In the genomic region with DNA sequence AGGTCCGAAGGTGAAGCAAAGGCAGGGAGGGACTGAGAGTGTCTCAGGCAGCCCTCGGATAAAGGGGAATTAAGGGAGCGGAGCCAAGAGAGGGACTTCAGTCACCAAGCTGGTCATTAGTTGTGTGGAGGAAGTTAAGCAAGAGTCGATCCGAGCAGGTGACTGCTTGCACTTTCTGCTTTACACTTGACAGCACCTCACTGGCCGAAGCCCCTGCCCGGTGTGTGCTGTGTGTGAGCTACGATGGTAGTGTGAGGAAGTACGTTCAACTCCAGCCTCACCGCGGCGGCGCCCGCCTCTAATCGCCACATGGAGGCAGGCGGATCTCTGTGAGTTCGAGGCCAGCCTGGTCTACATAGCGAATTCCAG, we compare ENCODE assay signal across 8 mouse cellular contexts. TPM values are rescaled to one million over a fixed set of nuclear protein-coding genes. Genes with fewer than 3 reads are reported as not detected.
DNase-seq lines count a peak whose midpoint lies in the region; ATAC-seq and TF ChIP-seq lines count a peak whose summit lies in the region.

No protein-coding gene starts in this region.

- H3K27me3 ChIP-seq in erythroblast, embryonic 14.5 days (ENCODE audit: control insufficient read depth) = no peaks in the 10 kb centered on the region
- no peaks in the 10 kb centered on the region for H3K27me3 ChIP-seq in testis, adult 2 months (ENCODE audit: control insufficient read depth, insufficient read depth, low read length)
- no peaks in the 10 kb centered on the region for H3K27me3 ChIP-seq in hindbrain, postnatal 0 days (ENCODE audit: insufficient read depth, low read length)
- no peaks in the 10 kb centered on the region for H3K27me3 ChIP-seq in midbrain, embryonic 10.5 days (ENCODE audit: low read depth, poor library complexity, severe bottlenecking)

- peak overlapping the region; percentile 83 for H3K4me3 ChIP-seq in erythroblast, embryonic 14.5 days (replicated peaks)
- peak overlapping the region; percentile 94 for H3K4me3 ChIP-seq in testis, adult 2 months (ENCODE audit: control insufficient read depth, low read depth, low read length)
- H3K4me3 ChIP-seq in hindbrain, postnatal 0 days (ENCODE audit: low read length) = peak overlapping the region; percentile 53
- H3K4me3 ChIP-seq in midbrain, embryonic 10.5 days = peak overlapping the region; percentile 76

- ATAC-seq in erythroblast, adult 5-6 weeks (replicated peaks; ENCODE audit: low FRiP score, poor library complexity, severe bottlenecking) = no peak
- no peak for ATAC-seq in hindbrain, postnatal 0 days

- H3K9me3 ChIP-seq in erythroblast, embryonic 14.5 days (ENCODE audit: control insufficient read depth, low read length) = no peaks in the 10 kb centered on the region
- H3K9me3 ChIP-seq in hindbrain, postnatal 0 days (ENCODE audit: low read length) = no peaks in the 10 kb centered on the region
- H3K9me3 ChIP-seq in midbrain, embryonic 10.5 days (replicated peaks) = no peaks in the 10 kb centered on the region

- peaks cover under 1% of the 10 kb centered on the region for H3K36me3 ChIP-seq in erythroblast, embryonic 14.5 days (ENCODE audit: control insufficient read depth)
- H3K36me3 ChIP-seq in testis, adult 2 months (ENCODE audit: control insufficient read depth, insufficient read depth, low read length) = no peaks in the 10 kb centered on the region
- no peaks in the 10 kb centered on the region for H3K36me3 ChIP-seq in hindbrain, postnatal 0 days (ENCODE audit: insufficient read depth, low read length)
- 0 out of 2 replicates have a peak, but pooled peaks cover 3% of the 10 kb centered on the region for H3K36me3 ChIP-seq in midbrain, embryonic 10.5 days

- no peak for DNase-seq in testis, postnatal 14 days (ENCODE audit: low spot score)
- no peak for DNase-seq in hindbrain, postnatal 0 days (ENCODE audit: low spot score)
- DNase-seq in midbrain, embryonic 10.5 days (ENCODE audit: low spot score) = no peak
- peak; percentile 75 for DNase-seq in thymus, postnatal 4 days
- no peak for DNase-seq in adrenal gland, adult (ENCODE audit: inconsistent age in 2 of 2, low spot score in 1 of 2)

- H3K4me1 ChIP-seq in erythroblast, embryonic 14.5 days (ENCODE audit: control insufficient read depth) = peaks cover 34% of the 10 kb centered on the region
- peaks cover 5% of the 10 kb centered on the region for H3K4me1 ChIP-seq in testis, adult 2 months (ENCODE audit: control insufficient read depth, insufficient read depth, low read length)
- H3K4me1 ChIP-seq in hindbrain, postnatal 0 days (ENCODE audit: insufficient read depth, low read length) = peaks cover 14% of the 10 kb centered on the region
- peaks cover 23% of the 10 kb centered on the region for H3K4me1 ChIP-seq in midbrain, embryonic 10.5 days

- H3K9ac ChIP-seq in hindbrain, postnatal 0 days (replicated peaks; ENCODE audit: low read length) = peak overlapping the region; percentile 55

- under 1% methylated on average over 18 of the region's 18 CpGs for WGBS in hindbrain, postnatal 0 days
- 0% methylated on average over 18 of the region's 18 CpGs for WGBS in midbrain, embryonic 10.5 days

- TF ChIP-seq POLR2A in testis, adult 2 months (IDR thresholded peaks at IDR 0.05; ENCODE audit: control insufficient read depth, low read depth, low read length) = no peak

- TF ChIP-seq CTCF in testis, adult 2 months (IDR thresholded peaks at IDR 0.05; ENCODE audit: control insufficient read depth, insufficient read depth, insufficient replicate concordance, low read depth, low read length) = no peak
- no peak for TF ChIP-seq CTCF in hindbrain, postnatal 0 days (IDR thresholded peaks at IDR 0.05; ENCODE audit: low read depth)

- peak overlapping the region; percentile 72 for H3K4me2 ChIP-seq in hindbrain, postnatal 0 days (ENCODE audit: low read depth, low read length)

- H3K27ac ChIP-seq in testis, adult 2 months (ENCODE audit: control insufficient read depth, insufficient read depth, low read depth, low read length) = peak overlapping the region; percentile 51
- H3K27ac ChIP-seq in hindbrain, postnatal 0 days = peak overlapping the region; percentile 90
- H3K27ac ChIP-seq in midbrain, embryonic 10.5 days (replicated peaks) = peak overlapping the region; percentile 98

RNA-seq across cellular contexts. Expression of gene Atf7, which starts 0.4 kb away (rescaled TPM):
- 0.72 and 1.1 TPM in 2 replicates for polyA plus RNA-seq in erythroblast, embryonic 14.5 days (2012)
- total RNA-seq in erythroblast, adult 5-6 weeks (2015; ENCODE audit: low replicate concordance) = 43.9 and 44.4 TPM in 2 replicates
- total RNA-seq in erythroblast, adult 5-6 weeks (2017; ENCODE audit: low replicate concordance) = 19.9 and 21.7 TPM in 2 replicates
- polyA plus RNA-seq in testis, adult 2 months (2012; rRNA removed) = 33.9 and 42.9 TPM in 2 replicates
- total RNA-seq in hindbrain, postnatal 0 days (2014; rRNA removed) = 8.6 and 15.0 TPM in 2 replicates
- 12.5 and 13.5 TPM in 2 replicates for polyA plus RNA-seq in hindbrain, postnatal 0 days (2015; fragmentation: Nextera tagmentation; extraction: Ambion mirVana)
- 14.9 and 21.8 TPM in 2 replicates for polyA plus RNA-seq in midbrain, embryonic 10.5 days (2016; fragmentation: Nextera tagmentation; extraction: Ambion mirVana)

RNA-seq across cellular contexts. Expression of gene Gm28047, which starts 0.8 kb away (rescaled TPM):
- polyA plus RNA-seq in erythroblast, embryonic 14.5 days (2012) = 0.09 TPM in 1 of 2 replicates, not detected in the other
- not detected in 2 replicates for total RNA-seq in erythroblast, adult 5-6 weeks (2015; ENCODE audit: low replicate concordance)
- total RNA-seq in erythroblast, adult 5-6 weeks (2017; ENCODE audit: low replicate concordance) = not detected in 2 replicates
- 0.68 TPM in 1 of 2 replicates, not detected in the other for polyA plus RNA-seq in testis, adult 2 months (2012; rRNA removed)
- not detected in 2 replicates for total RNA-seq in hindbrain, postnatal 0 days (2014; rRNA removed)
- polyA plus RNA-seq in hindbrain, postnatal 0 days (2015; fragmentation: Nextera tagmentation; extraction: Ambion mirVana) = 1.1 TPM in 1 of 2 replicates, not detected in the other
- polyA plus RNA-seq in midbrain, embryonic 10.5 days (2016; fragmentation: Nextera tagmentation; extraction: Ambion mirVana) = not detected in 2 replicates

RNA-seq across cellular contexts. Expression of gene Atp5g2, which starts 46.5 kb away (rescaled TPM):
- polyA plus RNA-seq in erythroblast, embryonic 14.5 days (2012) = 1.2 and 2.9 TPM in 2 replicates
- total RNA-seq in erythroblast, adult 5-6 weeks (2015; ENCODE audit: low replicate concordance) = 22.6 and 29.2 TPM in 2 replicates
- 9.0 and 15.5 TPM in 2 replicates for total RNA-seq in erythroblast, adult 5-6 weeks (2017; ENCODE audit: low replicate concordance)
- polyA plus RNA-seq in testis, adult 2 months (2012; rRNA removed) = 53.6 and 70.7 TPM in 2 replicates
- 148 and 610 TPM in 2 replicates for total RNA-seq in hindbrain, postnatal 0 days (2014; rRNA removed)
- 60.5 and 66.5 TPM in 2 replicates for polyA plus RNA-seq in hindbrain, postnatal 0 days (2015; fragmentation: Nextera tagmentation; extraction: Ambion mirVana)
- 62.3 and 73.7 TPM in 2 replicates for polyA plus RNA-seq in midbrain, embryonic 10.5 days (2016; fragmentation: Nextera tagmentation; extraction: Ambion mirVana)

Comparison
In these comparisons a context has a peak if more than half of its experiments do, and no peak if none do; other contexts are left out.
1. RNA of gene Atp5g2, which starts 46.5 kb away (polyA plus RNA-seq): 62.3 to 73.7 TPM in midbrain, embryonic 10.5 days, 60.5 to 66.5 TPM in hindbrain, postnatal 0 days and 53.6 to 70.7 TPM in testis, adult 2 months; 1.2 to 2.9 TPM in erythroblast, embryonic 14.5 days; every median in the first group is over 10 times any median in the second.
2. Peak in every context shown above with its lines, with median percentiles within 50 percentile points of each other: H3K4me3 ChIP-seq and H3K27ac ChIP-seq.